Mouse (Mus musculus) heart, postnatal 0 days (tissue): Measurements from ENCODE around the gene Ell2.

Experiments used
- CTCF ChIP-seq: IDR thresholded peaks from 2 replicates; pipeline ENCODE4 v1.5.1; 2016; ENCODE audit warnings: antibody characterized with exemption, control low read depth, low read depth
- EP300 ChIP-seq: IDR thresholded peaks from 2 replicates; pipeline ENCODE4 v1.6.1; 2016; ENCODE audit warnings: antibody characterized with exemption, low read depth

- TF ChIP-seq CTCF, result no peak
- no peak for TF ChIP-seq EP300
Measured at GRCm38 (mm10) chr13:75760859-75761548, 54.4 kb downstream of the Ell2 start.
